In the genomic region with DNA sequence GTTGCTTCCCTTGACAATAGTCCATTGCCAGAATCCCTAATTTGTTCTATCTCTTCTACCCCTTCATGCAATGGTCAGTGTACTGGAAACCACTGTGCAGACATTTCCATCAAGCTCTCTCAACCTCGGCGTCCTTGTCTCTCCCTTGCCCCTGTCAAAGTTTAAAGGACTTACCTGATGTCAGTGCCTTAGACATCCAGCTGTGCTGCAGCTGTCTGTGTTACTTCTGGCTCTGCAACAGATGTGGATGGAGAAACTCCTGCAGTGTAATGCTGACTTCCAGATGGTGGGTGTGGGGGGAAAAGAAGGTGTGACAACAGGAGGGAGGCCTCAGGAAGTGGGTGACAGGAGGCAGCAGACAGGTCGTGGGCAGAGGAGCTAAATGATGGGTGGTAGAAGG, we compare ENCODE assay signal across 28 mouse cellular contexts. TPM values are rescaled to one million over a fixed set of nuclear protein-coding genes. Genes with fewer than 3 reads are reported as not detected.
DNase-seq lines count a peak whose midpoint lies in the region; ATAC-seq and TF ChIP-seq lines count a peak whose summit lies in the region.
"Had no signal": no experiment of that assay in that cellular context is flagged by ENCODE, and none has a peak within 500 bp of the region (broad histone marks: within the 10 kb centered on the region; RNA-seq: fewer than 3 reads in every experiment).

No protein-coding gene starts in this region.

- H3K9ac ChIP-seq in forebrain, embryonic 16.5 days (replicated peaks; ENCODE audit: low read depth, low read length): no peak overlapping the region
- no peak overlapping the region for H3K9ac ChIP-seq in kidney, embryonic 15.5 days
- H3K9ac ChIP-seq in kidney, embryonic 14.5 days (ENCODE audit: low read depth, low read length): no peak overlapping the region
- H3K9ac ChIP-seq in liver, embryonic 11.5 days (ENCODE audit: low read depth, low read length): no peak overlapping the region
- H3K9ac ChIP-seq in liver, postnatal 0 days (replicated peaks): no peak overlapping the region
- H3K9ac ChIP-seq: embryonic facial prominence, embryonic 13.5 days; forebrain, embryonic 13.5 days; forebrain, postnatal 0 days; hindbrain, embryonic 13.5 days had no signal

- 72% methylated on average over 3 of the region's 3 CpGs for WGBS in forebrain, embryonic 10.5 days
- 56% methylated on average over 3 of the region's 3 CpGs for WGBS in forebrain, embryonic 16.5 days
- 22% methylated on average over 3 of the region's 3 CpGs for WGBS in kidney, embryonic 15.5 days
- 25% methylated on average over 3 of the region's 3 CpGs for WGBS in kidney, embryonic 14.5 days
- WGBS in liver, embryonic 11.5 days: 30% methylated on average over 3 of the region's 3 CpGs
- 49% methylated on average over 3 of the region's 3 CpGs for WGBS in liver, postnatal 0 days (ENCODE audit: insufficient replicate concordance)

- H3K4me1 ChIP-seq in forebrain, embryonic 10.5 days: peaks cover 8% of the 10 kb centered on the region; the same call in 1 of the 2 replicates
- no peaks in the 10 kb centered on the region for H3K4me1 ChIP-seq in forebrain, embryonic 16.5 days (replicated peaks; ENCODE audit: control insufficient read depth, insufficient read depth, low read length)
- H3K4me1 ChIP-seq in kidney, embryonic 15.5 days: no peaks in the 10 kb centered on the region
- H3K4me1 ChIP-seq in kidney, embryonic 14.5 days (ENCODE audit: control insufficient read depth, insufficient read depth, low read length): no peaks in the 10 kb centered on the region
- no peaks in the 10 kb centered on the region for H3K4me1 ChIP-seq in liver, embryonic 11.5 days (replicated peaks; ENCODE audit: control insufficient read depth, insufficient read depth, low read length)
- no peaks in the 10 kb centered on the region for H3K4me1 ChIP-seq in liver, postnatal 0 days (ENCODE audit: insufficient read depth)
- H3K4me1 ChIP-seq: embryonic facial prominence, embryonic 13.5 days; forebrain, embryonic 13.5 days; hindbrain, embryonic 13.5 days had no signal

- no peak for TF ChIP-seq CTCF in liver, postnatal 0 days (IDR thresholded peaks at IDR 0.05; ENCODE audit: low read depth)

- no peak overlapping the region for H3K27ac ChIP-seq in forebrain, embryonic 10.5 days
- H3K27ac ChIP-seq in forebrain, embryonic 16.5 days (ENCODE audit: low read length): no peak overlapping the region
- H3K27ac ChIP-seq in kidney, embryonic 15.5 days: no peak overlapping the region
- no peak overlapping the region for H3K27ac ChIP-seq in kidney, embryonic 14.5 days (ENCODE audit: low read depth, low read length)
- H3K27ac ChIP-seq in liver, embryonic 11.5 days (ENCODE audit: low read depth, low read length): no peak overlapping the region
- no peak overlapping the region for H3K27ac ChIP-seq in liver, postnatal 0 days (ENCODE audit: low read depth)
- H3K27ac ChIP-seq: embryonic facial prominence, embryonic 10.5 days; embryonic facial prominence, embryonic 13.5 days; forebrain, embryonic 13.5 days; gastrocnemius, adult 2 months; hindbrain, embryonic 10.5 days; hindbrain, embryonic 13.5 days had no signal

- no peak overlapping the region for H3K4me3 ChIP-seq in forebrain, embryonic 10.5 days
- H3K4me3 ChIP-seq in forebrain, embryonic 16.5 days (replicated peaks; ENCODE audit: low read length): no peak overlapping the region
- H3K4me3 ChIP-seq in kidney, embryonic 15.5 days (replicated peaks): no peak overlapping the region
- no peak overlapping the region for H3K4me3 ChIP-seq in kidney, embryonic 14.5 days (ENCODE audit: low read length)
- no peak overlapping the region for H3K4me3 ChIP-seq in liver, embryonic 11.5 days (ENCODE audit: low read depth, low read length)
- no peak overlapping the region for H3K4me3 ChIP-seq in liver, postnatal 0 days (ENCODE audit: low read depth, low read length)
- H3K4me3 ChIP-seq: embryonic facial prominence, embryonic 10.5 days; embryonic facial prominence, embryonic 13.5 days; erythroblast, embryonic 14.5 days; forebrain, embryonic 13.5 days; gastrocnemius, adult 2 months; hindbrain, embryonic 10.5 days; hindbrain, embryonic 13.5 days had no signal

- peak; percentile 13 for DNase-seq in forebrain, embryonic 10.5 days (ENCODE audit: extremely low spot score, low spot score)
- peak; percentile 18 for DNase-seq in liver, embryonic 11.5 days (ENCODE audit: low spot score)
- DNase-seq in liver, postnatal 0 days: no peak
- DNase-seq in mesoderm, embryonic 11.5 days (ENCODE audit: low read depth, low spot score): peak; percentile 20
- DNase-seq: adrenal gland, adult 8-10 months; adrenal gland, postnatal 25 days; cerebellum, adult 11-12 months; cerebellum, adult 8-10 months; cerebellum, postnatal 10 days; cerebellum, postnatal 36 days; embryo, embryonic 11 days; forebrain, postnatal 0 days; gastrocnemius, adult 2 months; gastrocnemius, postnatal 14 days; heart, adult 18-20 months; heart, postnatal 36 days had no signal

- H3K27me3 ChIP-seq in forebrain, embryonic 10.5 days (ENCODE audit: poor library complexity, severe bottlenecking): no peaks in the 10 kb centered on the region
- no peaks in the 10 kb centered on the region for H3K27me3 ChIP-seq in forebrain, embryonic 16.5 days (replicated peaks; ENCODE audit: control insufficient read depth, insufficient read depth, low read length)
- no peaks in the 10 kb centered on the region for H3K27me3 ChIP-seq in kidney, embryonic 15.5 days
- H3K27me3 ChIP-seq in kidney, embryonic 14.5 days (ENCODE audit: control insufficient read depth, insufficient read depth, low read length): no peaks in the 10 kb centered on the region
- no peaks in the 10 kb centered on the region for H3K27me3 ChIP-seq in liver, embryonic 11.5 days (replicated peaks; ENCODE audit: control insufficient read depth, insufficient read depth, low read length)
- H3K27me3 ChIP-seq in liver, postnatal 0 days (ENCODE audit: insufficient read depth, low read length): no peaks in the 10 kb centered on the region
- H3K27me3 ChIP-seq: embryonic facial prominence, embryonic 13.5 days; forebrain, embryonic 13.5 days; hindbrain, embryonic 13.5 days had no signal

- H3K36me3 ChIP-seq in forebrain, embryonic 10.5 days (replicated peaks): no peaks in the 10 kb centered on the region; the same call in 1 of the 2 replicates
- H3K36me3 ChIP-seq in forebrain, embryonic 16.5 days (ENCODE audit: control insufficient read depth, insufficient read depth): peaks cover 3% of the 10 kb centered on the region; the same call in 1 of the 2 replicates
- H3K36me3 ChIP-seq in kidney, embryonic 15.5 days: peaks cover 7% of the 10 kb centered on the region; the same call in 1 of the 2 replicates
- no peaks in the 10 kb centered on the region for H3K36me3 ChIP-seq in kidney, embryonic 14.5 days (ENCODE audit: control insufficient read depth, insufficient read depth, low read length)
- H3K36me3 ChIP-seq in liver, embryonic 11.5 days (ENCODE audit: control insufficient read depth, insufficient read depth, low read length): no peaks in the 10 kb centered on the region
- H3K36me3 ChIP-seq in liver, postnatal 0 days (replicated peaks; ENCODE audit: insufficient read depth, low read length): peaks cover 2% of the 10 kb centered on the region

- no peak for TF ChIP-seq EP300 in liver, postnatal 0 days (IDR thresholded peaks at IDR 0.05; ENCODE audit: low read depth)

- H3K9me3 ChIP-seq in forebrain, embryonic 10.5 days: no peaks in the 10 kb centered on the region
- H3K9me3 ChIP-seq in forebrain, embryonic 16.5 days (ENCODE audit: control insufficient read depth, low read length): no peaks in the 10 kb centered on the region
- no peaks in the 10 kb centered on the region for H3K9me3 ChIP-seq in kidney, embryonic 15.5 days (replicated peaks)
- no peaks in the 10 kb centered on the region for H3K9me3 ChIP-seq in kidney, embryonic 14.5 days (ENCODE audit: control insufficient read depth, low read length)
- no peaks in the 10 kb centered on the region for H3K9me3 ChIP-seq in liver, embryonic 11.5 days (ENCODE audit: control insufficient read depth, low read length)
- H3K9me3 ChIP-seq in liver, postnatal 0 days (ENCODE audit: low read length): no peaks in the 10 kb centered on the region
- H3K9me3 ChIP-seq: embryonic facial prominence, embryonic 10.5 days; embryonic facial prominence, embryonic 13.5 days; forebrain, embryonic 13.5 days; hindbrain, embryonic 10.5 days; hindbrain, embryonic 13.5 days had no signal

- H3K4me2 ChIP-seq in forebrain, embryonic 16.5 days (ENCODE audit: low read length): no peak overlapping the region
- H3K4me2 ChIP-seq in kidney, embryonic 15.5 days: no peak overlapping the region
- H3K4me2 ChIP-seq in kidney, embryonic 14.5 days (replicated peaks; ENCODE audit: low read depth, low read length): no peak overlapping the region
- no peak overlapping the region for H3K4me2 ChIP-seq in liver, embryonic 11.5 days
- H3K4me2 ChIP-seq in liver, postnatal 0 days (ENCODE audit: low read depth, low read length): no peak overlapping the region
- H3K4me2 ChIP-seq: embryonic facial prominence, embryonic 13.5 days; forebrain, embryonic 13.5 days; heart, embryonic 11.5 days; hindbrain, embryonic 13.5 days had no signal

- ATAC-seq in forebrain, embryonic 16.5 days: no peak
- 0 out of 2 replicates have a peak, but pooled peaks have one; percentile 33 for ATAC-seq in kidney, embryonic 15.5 days (replicated peaks; ENCODE audit: low FRiP score)
- ATAC-seq in kidney, embryonic 14.5 days (ENCODE audit: low FRiP score, low TSS enrichment): no peak
- ATAC-seq in liver, embryonic 11.5 days (replicated peaks; ENCODE audit: low FRiP score): no peak
- no peak for ATAC-seq in liver, postnatal 0 days
- ATAC-seq: activated CD4-positive, CD25-positive, alpha-beta regulatory T cell, adult 4 months; forebrain, embryonic 13.5 days; forebrain, postnatal 0 days; hindbrain, embryonic 16.5 days had no signal

RNA-seq across cellular contexts. Expression of a gene that starts 57.5 kb away (rescaled TPM):
- polyA plus RNA-seq in forebrain, embryonic 10.5 days (2016; fragmentation: Nextera tagmentation; extraction: Ambion mirVana): 17.2 and 18.1 TPM in 2 replicates
- polyA plus RNA-seq in forebrain, embryonic 16.5 days (2015; fragmentation: Nextera tagmentation; extraction: Ambion mirVana): 33.9 and 34.0 TPM in 2 replicates
- 17.1 and 17.3 TPM in 2 replicates for polyA plus RNA-seq in kidney, embryonic 15.5 days (2015; fragmentation: Nextera tagmentation; extraction: Ambion mirVana)
- 17.0 and 17.6 TPM in 2 replicates for polyA plus RNA-seq in kidney, embryonic 14.5 days (2014; fragmentation: Nextera tagmentation; extraction: Ambion mirVana)
- polyA plus RNA-seq in liver, embryonic 11.5 days (2014; fragmentation: Nextera tagmentation; extraction: Ambion mirVana): 9.4 and 11.7 TPM in 2 replicates
- 4.2 and 4.5 TPM in 2 replicates for polyA plus RNA-seq in liver, postnatal 0 days (2015; fragmentation: Nextera tagmentation; extraction: Ambion mirVana)

RNA-seq across cellular contexts. Expression of a gene that starts 58.1 kb away (rescaled TPM):
- 30.7 and 32.2 TPM in 2 replicates for polyA plus RNA-seq in forebrain, embryonic 10.5 days (2016; fragmentation: Nextera tagmentation; extraction: Ambion mirVana)
- polyA plus RNA-seq in forebrain, embryonic 16.5 days (2015; fragmentation: Nextera tagmentation; extraction: Ambion mirVana): 152 and 166 TPM in 2 replicates
- polyA plus RNA-seq in kidney, embryonic 15.5 days (2015; fragmentation: Nextera tagmentation; extraction: Ambion mirVana): 21.5 and 21.9 TPM in 2 replicates
- polyA plus RNA-seq in kidney, embryonic 14.5 days (2014; fragmentation: Nextera tagmentation; extraction: Ambion mirVana): 18.8 and 32.2 TPM in 2 replicates
- 17.5 and 18.6 TPM in 2 replicates for polyA plus RNA-seq in liver, embryonic 11.5 days (2014; fragmentation: Nextera tagmentation; extraction: Ambion mirVana)
- 2.6 and 4.4 TPM in 2 replicates for polyA plus RNA-seq in liver, postnatal 0 days (2015; fragmentation: Nextera tagmentation; extraction: Ambion mirVana)
